Mouse (Mus musculus): Measurements from ENCODE around the gene Rbm38. TPM values are rescaled to one million over a fixed set of nuclear protein-coding genes. Genes with fewer than 3 reads are reported as not detected.

The Rbm38 gene
- polyA plus RNA-seq, 1 experiment from 2014 or later = 116 TPM

- no peaks in the 10 kb centered on the region for H3K4me1 ChIP-seq
- H3K4me2 ChIP-seq = no peak overlapping the region
- 56% methylated on average over 6 of the region's 6 CpGs for WGBS
- H3K9me3 ChIP-seq = no peaks in the 10 kb centered on the region
- H3K27me3 ChIP-seq (replicated peaks) = peaks cover 20% of the 10 kb centered on the region
- H3K27ac ChIP-seq (replicated peaks) = no peak overlapping the region
- ATAC-seq (ENCODE audit: extremely low read depth, insufficient number of reproducible peaks, low FRiP score, low TSS enrichment) = no peak
- no peak overlapping the region for H3K9ac ChIP-seq
- H3K4me3 ChIP-seq = no peak overlapping the region
- no peaks in the 10 kb centered on the region for H3K36me3 ChIP-seq
These were observed 30.1 kb upstream of the Rbm38 start for GRCm38 (mm10) chr2:172990161-172990560.

GRCm38 (mm10) chr2:172996207-172996606 lies 24.1 kb upstream of the Rbm38 start:
- Histone ChIP-seq H3K4me3 (no peak overlapping the region), H3K9me3 (no peaks in the 10 kb centered on the region), H3K27ac (replicated peaks) (no peak overlapping the region), H3K4me2 (no peak overlapping the region), H3K9ac (no peak overlapping the region), H3K36me3 (no peaks in the 10 kb centered on the region), H3K4me1 (peaks cover 7% of the 10 kb centered on the region), H3K27me3 (replicated peaks) (peaks cover 6% of the 10 kb centered on the region; the same call in 1 of the 2 replicates)
- WGBS = 13% methylated on average over 4 of the region's 4 CpGs
- ATAC-seq (ENCODE audit: extremely low read depth, insufficient number of reproducible peaks, low FRiP score, low TSS enrichment) = no peak

DNA sequence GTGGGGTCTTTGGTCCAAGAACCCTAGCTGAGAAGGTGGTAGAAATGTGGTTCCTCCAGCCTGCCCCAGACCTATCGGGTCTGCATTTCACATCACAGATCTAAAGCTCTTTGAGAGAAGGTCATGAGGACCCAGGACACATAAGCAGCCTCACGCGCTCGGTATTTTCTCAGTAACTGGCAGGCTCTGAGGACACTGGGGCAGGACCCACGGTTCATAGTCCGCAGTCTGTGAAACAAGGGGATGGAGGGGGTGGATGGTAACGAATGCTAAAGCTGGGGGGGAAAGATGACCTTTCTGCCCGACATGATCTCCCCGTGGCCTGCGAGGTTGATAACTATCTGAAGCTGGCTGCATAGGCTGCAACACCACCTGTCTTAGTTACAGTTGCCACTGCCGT lies 22.6 kb upstream of the Rbm38 start:
- Histone ChIP-seq H3K36me3 (peaks cover 11% of the 10 kb centered on the region), H3K27me3 (replicated peaks) (peaks cover 6% of the 10 kb centered on the region; the same call in 1 of the 2 replicates)
- WGBS = 52% methylated on average over 11 of the region's 11 CpGs

GRCm38 (mm10) chr2:172998478-172998877 lies 21.8 kb upstream of the Rbm38 start:
- WGBS = 68% methylated on average over 7 of the region's 7 CpGs

More for the DNA sequence above, 22.6 kb upstream of the Rbm38 start:
- Histone ChIP-seq H3K27ac (replicated peaks) (no peak overlapping the region), H3K4me2 (no peak overlapping the region), H3K4me3 (no peak overlapping the region), H3K9ac (no peak overlapping the region), H3K9me3 (no peaks in the 10 kb centered on the region), H3K4me1 (peaks cover 16% of the 10 kb centered on the region)
- no peak for ATAC-seq (ENCODE audit: extremely low read depth, insufficient number of reproducible peaks, low FRiP score, low TSS enrichment)

GRCm38 (mm10) chr2:172999630-173000284 lies 20.5 kb upstream of the Rbm38 start, which contains the start of gene Rae1:
TSS of gene Rae1 (plus strand) at chr2:173000117.
- no peaks in the 10 kb centered on the region for H3K9me3 ChIP-seq
- H3K36me3 ChIP-seq = peaks cover 31% of the 10 kb centered on the region
- under 1% methylated on average over 45 of the region's 45 CpGs for WGBS
- H3K27ac ChIP-seq (replicated peaks) = peak within 1 kb of the TSS; percentile 90
- H3K4me1 ChIP-seq = peaks cover 16% of the 10 kb centered on the region
- H3K9ac ChIP-seq = peak within 1 kb of the TSS; percentile 93
- peak within 1 kb of the TSS; percentile 95 for H3K4me2 ChIP-seq
- peak; percentile 90 for ATAC-seq (ENCODE audit: extremely low read depth, insufficient number of reproducible peaks, low FRiP score, low TSS enrichment)
- peaks cover 6% of the 10 kb centered on the region; the same call in 1 of the 2 replicates for H3K27me3 ChIP-seq (replicated peaks)
- peak within 1 kb of the TSS; percentile 82 for H3K4me3 ChIP-seq

More at GRCm38 (mm10) chr2:172998478-172998877, 21.8 kb upstream of the Rbm38 start:
- no peak overlapping the region for H3K27ac ChIP-seq (replicated peaks)
- peaks cover 6% of the 10 kb centered on the region; the same call in 1 of the 2 replicates for H3K27me3 ChIP-seq (replicated peaks)
- H3K36me3 ChIP-seq = peaks cover 18% of the 10 kb centered on the region
- H3K9ac ChIP-seq = no peak overlapping the region
- H3K4me2 ChIP-seq = no peak overlapping the region
- H3K9me3 ChIP-seq = no peaks in the 10 kb centered on the region
- H3K4me1 ChIP-seq = peaks cover 16% of the 10 kb centered on the region
- ATAC-seq (ENCODE audit: extremely low read depth, insufficient number of reproducible peaks, low FRiP score, low TSS enrichment) = no peak
- H3K4me3 ChIP-seq = no peak overlapping the region

DNA sequence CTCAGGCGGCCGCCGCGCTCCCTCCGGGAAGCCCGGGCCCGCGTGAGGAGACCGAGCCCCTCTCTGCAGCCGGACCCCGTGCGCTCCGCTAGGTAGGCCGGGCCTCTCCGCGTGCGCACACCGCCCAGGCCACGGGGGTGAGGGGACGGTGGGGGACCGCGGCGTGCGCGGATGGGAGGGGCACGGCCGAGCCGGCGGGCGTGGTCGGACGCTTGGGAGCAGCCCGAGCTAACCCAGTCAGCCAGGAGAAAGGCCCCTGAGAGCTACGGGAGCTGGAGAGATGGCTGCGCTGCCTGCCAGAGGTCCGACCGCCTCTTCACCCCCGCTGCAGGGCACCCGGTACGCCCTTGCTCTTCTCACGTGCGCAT lies 20.0 kb upstream of the Rbm38 start:
- ATAC-seq (ENCODE audit: extremely low read depth, insufficient number of reproducible peaks, low FRiP score, low TSS enrichment) = peak; percentile 93
- H3K27ac ChIP-seq (replicated peaks) = peak overlapping the region; percentile 90
- 0% methylated on average over 42 of the region's 42 CpGs for WGBS
- no peaks in the 10 kb centered on the region for H3K9me3 ChIP-seq
- H3K4me3 ChIP-seq = peak overlapping the region; percentile 82
- peak overlapping the region; percentile 93 for H3K9ac ChIP-seq
- peaks cover 16% of the 10 kb centered on the region for H3K4me1 ChIP-seq
- H3K36me3 ChIP-seq = peaks cover 36% of the 10 kb centered on the region
- peaks cover 6% of the 10 kb centered on the region; the same call in 1 of the 2 replicates for H3K27me3 ChIP-seq (replicated peaks)
- H3K4me2 ChIP-seq = peak overlapping the region; percentile 95

- Histone ChIP-seq H3K9ac (peak overlapping the region; percentile 93), H3K4me3 (peak overlapping the region; percentile 82), H3K9me3 (no peaks in the 10 kb centered on the region), H3K4me2 (peak overlapping the region; percentile 95), H3K36me3 (peaks cover 43% of the 10 kb centered on the region), H3K27me3 (replicated peaks) (peaks cover 6% of the 10 kb centered on the region; the same call in 1 of the 2 replicates), H3K27ac (replicated peaks) (peak overlapping the region; percentile 90), H3K4me1 (peaks cover 16% of the 10 kb centered on the region)
- WGBS = 19% methylated on average over 8 of the region's 8 CpGs
- ATAC-seq (ENCODE audit: extremely low read depth, insufficient number of reproducible peaks, low FRiP score, low TSS enrichment) = no peak
These were observed 19.4 kb upstream of the Rbm38 start for GRCm38 (mm10) chr2:173000921-173001320.

- H3K36me3 ChIP-seq = peaks cover 71% of the 10 kb centered on the region
- no peaks in the 10 kb centered on the region for H3K27me3 ChIP-seq (replicated peaks)
- H3K4me2 ChIP-seq = no peak overlapping the region
- H3K4me3 ChIP-seq = no peak overlapping the region
- H3K27ac ChIP-seq (replicated peaks) = no peak overlapping the region
- no peaks in the 10 kb centered on the region for H3K9me3 ChIP-seq
- 93% methylated on average over 8 of the region's 8 CpGs for WGBS
- H3K4me1 ChIP-seq = peaks cover 16% of the 10 kb centered on the region
- ATAC-seq (ENCODE audit: extremely low read depth, insufficient number of reproducible peaks, low FRiP score, low TSS enrichment) = no peak
- no peak overlapping the region for H3K9ac ChIP-seq
These were observed 16.6 kb upstream of the Rbm38 start for GRCm38 (mm10) chr2:173003737-173004136.

DNA sequence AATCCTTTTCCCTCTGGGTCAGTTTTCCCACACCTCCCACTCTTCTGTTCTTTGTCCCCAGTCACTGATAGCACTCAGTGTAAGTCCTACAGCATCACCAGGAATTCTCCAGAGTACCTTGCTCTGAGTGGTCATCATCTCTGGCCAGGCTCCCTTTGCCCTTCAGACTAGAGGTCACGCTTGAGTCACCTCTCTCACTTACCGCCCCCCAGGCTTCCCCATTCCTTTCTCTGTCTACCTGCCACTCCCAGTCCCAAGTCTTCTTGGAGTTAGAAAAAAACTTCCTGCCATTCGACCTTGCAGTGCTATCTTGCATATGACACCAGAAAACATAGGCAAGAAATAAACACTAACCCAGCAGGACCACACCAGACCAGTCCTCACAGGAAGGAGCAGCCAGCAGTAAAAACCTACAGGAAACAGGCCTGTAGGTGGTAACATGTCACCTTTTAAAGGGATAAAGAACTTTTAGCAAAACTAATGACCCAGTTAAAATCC lies 10.0 kb upstream of the Rbm38 start:
- WGBS = 69% methylated on average over 3 of the region's 3 CpGs
- Histone ChIP-seq H3K36me3 (peaks cover 100% of the 10 kb centered on the region), H3K27ac (replicated peaks) (no peak overlapping the region), H3K4me1 (peaks cover 12% of the 10 kb centered on the region), H3K27me3 (replicated peaks) (no peaks in the 10 kb centered on the region), H3K9ac (no peak overlapping the region), H3K4me2 (no peak overlapping the region), H3K4me3 (no peak overlapping the region), H3K9me3 (no peaks in the 10 kb centered on the region)
- ATAC-seq (ENCODE audit: extremely low read depth, insufficient number of reproducible peaks, low FRiP score, low TSS enrichment) = no peak

- Histone ChIP-seq H3K27ac (replicated peaks) (no peak overlapping the region), H3K27me3 (replicated peaks) (no peaks in the 10 kb centered on the region), H3K9me3 (no peaks in the 10 kb centered on the region), H3K4me3 (no peak overlapping the region), H3K4me1 (peaks cover 12% of the 10 kb centered on the region), H3K4me2 (no peak overlapping the region), H3K36me3 (peaks cover 100% of the 10 kb centered on the region), H3K9ac (no peak overlapping the region)
- 92% methylated on average over 8 of the region's 8 CpGs for WGBS
- no peak for ATAC-seq (ENCODE audit: extremely low read depth, insufficient number of reproducible peaks, low FRiP score, low TSS enrichment)
These were observed 8.9 kb upstream of the Rbm38 start for GRCm38 (mm10) chr2:173011440-173011839.

- Histone ChIP-seq H3K9me3 (no peaks in the 10 kb centered on the region), H3K4me1 (peaks cover 36% of the 10 kb centered on the region), H3K27ac (replicated peaks) (peak overlapping the region; percentile 28; the same call in 1 of the 2 replicates)
These were observed 5.5 kb upstream of the Rbm38 start for GRCm38 (mm10) chr2:173014741-173015287.

More at GRCm38 (mm10) chr2:173014741-173015287, 5.5 kb upstream of the Rbm38 start:
- WGBS = 31% methylated on average over 7 of the region's 7 CpGs
- Histone ChIP-seq H3K4me3 (no peak overlapping the region), H3K9ac (no peak overlapping the region), H3K27me3 (replicated peaks) (no peaks in the 10 kb centered on the region), H3K4me2 (no peak overlapping the region), H3K36me3 (peaks cover 67% of the 10 kb centered on the region)
- no peak for ATAC-seq (ENCODE audit: extremely low read depth, insufficient number of reproducible peaks, low FRiP score, low TSS enrichment)

All from heart, embryonic 13.5 days (tissue).